8 mouse cellular contexts compared by ENCODE assay signal in the genomic region with DNA sequence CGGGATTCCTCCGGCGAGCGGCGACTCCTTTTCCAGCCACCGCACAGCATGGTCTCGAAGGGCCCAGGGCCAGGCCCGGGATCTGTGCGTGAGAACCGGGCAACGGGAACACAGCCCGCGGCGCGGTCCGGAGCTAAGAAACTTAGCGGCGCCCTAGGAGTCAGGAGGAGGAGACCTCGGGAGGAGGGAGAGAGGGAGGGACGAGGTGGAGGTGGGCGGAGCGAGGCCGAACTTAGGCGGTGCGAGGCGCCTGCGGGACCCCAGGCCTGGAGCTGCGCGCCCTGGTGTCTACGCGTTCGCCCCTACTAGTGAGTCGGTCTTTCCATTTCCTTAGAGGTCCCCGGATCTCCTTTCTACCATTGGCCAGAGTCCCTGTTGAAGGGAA. TPM values are rescaled to one million over a fixed set of nuclear protein-coding genes. Genes with fewer than 3 reads are reported as not detected.
DNase-seq lines count a peak whose midpoint lies in the region; ATAC-seq and TF ChIP-seq lines count a peak whose summit lies in the region.

A gene (minus strand): TSS at position 178 of the 385 bp plus-strand sequence.
A gene (plus strand): TSS at position 202 of the 385 bp plus-strand sequence.

- H3K27ac ChIP-seq in embryonic facial prominence, embryonic 11.5 days (replicated peaks; ENCODE audit: low read depth, low read length) = no peak within 1 kb of the TSS
- no peak within 1 kb of the TSS for H3K27ac ChIP-seq in limb, embryonic 13.5 days
- H3K27ac ChIP-seq in midbrain, embryonic 13.5 days = no peak within 1 kb of the TSS
- H3K27ac ChIP-seq in spleen, adult 2 months (ENCODE audit: insufficient read depth, low read length) = no peak within 1 kb of the TSS

- H3K27me3 ChIP-seq in embryonic facial prominence, embryonic 11.5 days (ENCODE audit: control insufficient read depth, insufficient read depth, low read length) = peaks cover 29% of the 10 kb centered on the region
- H3K27me3 ChIP-seq in limb, embryonic 13.5 days = peaks cover 53% of the 10 kb centered on the region
- H3K27me3 ChIP-seq in midbrain, embryonic 13.5 days = peaks cover 64% of the 10 kb centered on the region
- H3K27me3 ChIP-seq in spleen, adult 2 months (ENCODE audit: control insufficient read depth, insufficient read depth, low read length) = peaks cover 6% of the 10 kb centered on the region

- no peaks in the 10 kb centered on the region for H3K9me3 ChIP-seq in embryonic facial prominence, embryonic 11.5 days (replicated peaks; ENCODE audit: control insufficient read depth, low read length)
- H3K9me3 ChIP-seq in limb, embryonic 13.5 days = no peaks in the 10 kb centered on the region
- H3K9me3 ChIP-seq in midbrain, embryonic 13.5 days = no peaks in the 10 kb centered on the region

- no peak for TF ChIP-seq CTCF in spleen, adult 2 months (IDR thresholded peaks at IDR 0.05; ENCODE audit: extremely low read depth, insufficient read depth, insufficient read length, insufficient replicate concordance)

- peak within 1 kb of the TSS; percentile 87 for H3K4me2 ChIP-seq in embryonic facial prominence, embryonic 11.5 days (ENCODE audit: low read depth, low read length)
- peak within 1 kb of the TSS; percentile 89 for H3K4me2 ChIP-seq in limb, embryonic 13.5 days (replicated peaks)
- H3K4me2 ChIP-seq in midbrain, embryonic 13.5 days (replicated peaks) = peak within 1 kb of the TSS; percentile 73

- DNase-seq in left cerebral cortex, adult 18-20 months (ENCODE audit: low spot score in 2 of 2) = peak; percentile 62 to 73
- no peak for DNase-seq in left cerebral cortex, adult 11 months (ENCODE audit: low spot score)
- DNase-seq in embryonic facial prominence, embryonic 11.5 days (ENCODE audit: low spot score) = peak; percentile 81
- peak; percentile 99 for DNase-seq in heart, adult 11 months
- peak; percentile 87 for DNase-seq in kidney, adult 11 months
- DNase-seq in spleen, adult 2 months (ENCODE audit: low read depth in 1 of 2, low spot score in 2 of 2) = no peak

- H3K9ac ChIP-seq in embryonic facial prominence, embryonic 11.5 days (replicated peaks; ENCODE audit: low read length) = peak within 1 kb of the TSS; percentile 66
- peak within 1 kb of the TSS; percentile 76 for H3K9ac ChIP-seq in limb, embryonic 13.5 days
- peak within 1 kb of the TSS; percentile 43 for H3K9ac ChIP-seq in midbrain, embryonic 13.5 days (replicated peaks)

- H3K4me3 ChIP-seq in embryonic facial prominence, embryonic 11.5 days (ENCODE audit: low read depth, low read length) = peak within 1 kb of the TSS; percentile 51
- peak within 1 kb of the TSS; percentile 63 for H3K4me3 ChIP-seq in limb, embryonic 13.5 days
- H3K4me3 ChIP-seq in midbrain, embryonic 13.5 days (replicated peaks) = peak within 1 kb of the TSS; percentile 47
- H3K4me3 ChIP-seq in spleen, adult 2 months (ENCODE audit: extremely low read depth, insufficient read depth, insufficient read length) = peak within 1 kb of the TSS; percentile 57

- ATAC-seq in embryonic facial prominence, embryonic 11.5 days (replicated peaks; ENCODE audit: insufficient number of reproducible peaks, low FRiP score, low TSS enrichment, low read depth) = no peak
- ATAC-seq in limb, embryonic 13.5 days (ENCODE audit: low FRiP score, low read depth) = peak; percentile 54
- peak; percentile 29 for ATAC-seq in midbrain, embryonic 13.5 days

- no peaks in the 10 kb centered on the region for H3K36me3 ChIP-seq in embryonic facial prominence, embryonic 11.5 days (replicated peaks; ENCODE audit: control insufficient read depth, insufficient read depth, low read depth, low read length)
- H3K36me3 ChIP-seq in limb, embryonic 13.5 days = no peaks in the 10 kb centered on the region
- no peaks in the 10 kb centered on the region for H3K36me3 ChIP-seq in midbrain, embryonic 13.5 days
- H3K36me3 ChIP-seq in spleen, adult 2 months (ENCODE audit: control insufficient read depth, insufficient read depth, low read length) = peaks cover 7% of the 10 kb centered on the region

- WGBS in embryonic facial prominence, embryonic 11.5 days = 2% methylated on average over 34 of the region's 34 CpGs
- under 1% methylated on average over 33 of the region's 34 CpGs for WGBS in limb, embryonic 13.5 days
- WGBS in midbrain, embryonic 13.5 days = under 1% methylated on average over 34 of the region's 34 CpGs
- 2% methylated on average over 34 of the region's 34 CpGs for WGBS in spleen, adult 2 months

- TF ChIP-seq POLR2A in spleen, adult 2 months (IDR thresholded peaks at IDR 0.05; ENCODE audit: low read depth, low read length) = no peak

- no peaks in the 10 kb centered on the region; the same call in 1 of the 2 replicates for H3K4me1 ChIP-seq in embryonic facial prominence, embryonic 11.5 days (ENCODE audit: control insufficient read depth, insufficient read depth, low read length)
- H3K4me1 ChIP-seq in limb, embryonic 13.5 days = peaks cover 49% of the 10 kb centered on the region
- peaks cover 30% of the 10 kb centered on the region for H3K4me1 ChIP-seq in midbrain, embryonic 13.5 days (replicated peaks)
- peaks cover 22% of the 10 kb centered on the region for H3K4me1 ChIP-seq in spleen, adult 2 months (ENCODE audit: control insufficient read depth, insufficient read depth, insufficient read length)

RNA-seq across cellular contexts. Expression of the first gene that starts in this region (rescaled TPM):
- 10 to 100 TPM; 20.4 to 21.7 TPM for total RNA-seq in left cerebral cortex, adult 18-20 months (2021)
- polyA plus RNA-seq in embryonic facial prominence, embryonic 11.5 days (2014; fragmentation: Nextera tagmentation; extraction: Ambion mirVana) = 0.87 and 1.1 TPM in 2 replicates
- polyA plus RNA-seq in limb, embryonic 13.5 days (2015; fragmentation: Nextera tagmentation; extraction: Ambion mirVana) = 4.8 and 5.1 TPM in 2 replicates
- polyA plus RNA-seq in midbrain, embryonic 13.5 days (2015; fragmentation: Nextera tagmentation; extraction: Ambion mirVana) = 0.99 and 1.1 TPM in 2 replicates
- 4.7 TPM in 2 replicates for polyA plus RNA-seq in spleen, adult 2 months (2012; rRNA removed)

RNA-seq across cellular contexts. Expression of the second gene that starts in this region (rescaled TPM):
- 10 to 100 TPM; 85.2 to 90.4 TPM for total RNA-seq in left cerebral cortex, adult 18-20 months (2021)
- 6.4 and 7.8 TPM in 2 replicates for polyA plus RNA-seq in embryonic facial prominence, embryonic 11.5 days (2014; fragmentation: Nextera tagmentation; extraction: Ambion mirVana)
- 14.4 and 17.2 TPM in 2 replicates for polyA plus RNA-seq in limb, embryonic 13.5 days (2015; fragmentation: Nextera tagmentation; extraction: Ambion mirVana)
- polyA plus RNA-seq in midbrain, embryonic 13.5 days (2015; fragmentation: Nextera tagmentation; extraction: Ambion mirVana) = 6.5 and 7.8 TPM in 2 replicates
- polyA plus RNA-seq in spleen, adult 2 months (2012; rRNA removed) = 17.9 and 22.5 TPM in 2 replicates

Comparison
In these comparisons a context has a peak if more than half of its experiments do, and no peak if none do; other contexts are left out.
1. DNase-seq: peak in left cerebral cortex, adult 18-20 months (2 of 2), embryonic facial prominence, embryonic 11.5 days (single experiment), heart, adult 11 months (single experiment) and kidney, adult 11 months (single experiment); none in left cerebral cortex, adult 11 months (single experiment) and spleen, adult 2 months (0 of 2).
2. Peak in every context shown above with its lines, with median percentiles within 50 percentile points of each other: H3K4me2 ChIP-seq, H3K4me3 ChIP-seq and H3K9ac ChIP-seq.